Mouse (Mus musculus): ENCODE measurements around the gene Fermt3.
"Not testable (repeated sequence)": the region's sequence is repeated elsewhere in the genome, so short reads cannot be mapped to it uniquely, and the experiment has no call there.

The Fermt3 gene

DNA sequence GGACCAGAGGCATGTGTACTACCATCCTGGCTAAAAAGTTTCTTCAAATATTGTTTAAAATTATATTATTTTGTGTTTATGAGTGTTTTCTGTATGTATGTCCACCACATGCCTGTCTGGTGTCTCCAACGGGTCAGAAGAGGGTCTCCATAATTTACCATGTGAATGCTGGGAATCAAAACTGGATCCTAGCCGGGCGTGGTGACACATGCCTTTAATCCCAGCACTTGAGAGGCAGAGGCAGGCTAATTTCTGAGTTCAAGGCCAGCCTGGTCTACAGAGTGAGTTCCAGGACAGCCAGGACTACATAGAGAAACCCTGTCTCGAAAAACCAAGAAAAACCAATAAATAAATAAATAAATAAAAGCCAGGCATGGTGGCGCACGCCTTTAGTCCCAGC, 28.1 kb downstream of the Fermt3 start:
- not testable (repeated sequence) for DNase-seq (ENCODE audit: low read depth in 2 of 2, low spot score in 2 of 2)

DNA sequence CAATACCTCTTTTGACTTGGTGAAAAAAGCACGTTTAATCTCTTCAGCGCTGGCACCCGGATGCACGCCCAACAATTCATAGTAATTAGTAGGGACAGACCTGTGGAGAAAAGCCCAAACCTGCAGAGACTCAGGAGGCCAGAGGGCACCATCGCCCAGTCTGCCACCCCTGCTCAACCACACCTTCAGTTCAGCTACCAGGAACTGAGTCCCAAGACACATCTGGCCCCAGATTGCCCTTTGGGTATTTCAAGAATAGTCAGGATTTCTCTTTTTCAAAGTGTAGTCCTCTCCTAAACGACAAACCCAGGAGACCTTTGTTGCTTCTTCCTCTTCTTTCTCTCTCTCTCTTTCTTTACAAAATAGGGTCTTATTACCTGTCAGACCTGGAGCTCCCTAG, 28.6 kb downstream of the Fermt3 start:
- no peak for DNase-seq (ENCODE audit: low read depth in 2 of 2, low spot score in 2 of 2)

DNA sequence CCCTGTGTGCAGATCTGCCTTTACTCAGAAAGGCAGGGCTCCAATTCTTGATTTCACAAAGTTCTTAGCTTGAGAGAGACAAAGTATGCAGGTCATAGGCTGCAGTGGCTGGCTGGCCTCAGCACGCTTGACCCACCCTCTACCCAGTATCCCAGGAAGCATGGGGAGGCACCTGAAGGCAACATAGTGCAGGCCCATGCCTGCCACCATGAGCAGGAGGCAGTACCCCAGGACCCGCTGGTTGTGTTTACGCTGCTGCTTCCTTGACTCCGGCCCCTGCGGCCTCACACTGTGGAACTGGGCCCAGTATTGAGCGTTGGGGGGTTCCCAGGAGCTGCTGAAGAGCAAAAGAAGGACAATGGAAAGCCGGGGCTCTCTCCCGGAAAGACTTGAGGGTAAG, 30.0 kb downstream of the Fermt3 start:
- no peak for DNase-seq (ENCODE audit: low read depth in 2 of 2, low spot score in 2 of 2)

DNA sequence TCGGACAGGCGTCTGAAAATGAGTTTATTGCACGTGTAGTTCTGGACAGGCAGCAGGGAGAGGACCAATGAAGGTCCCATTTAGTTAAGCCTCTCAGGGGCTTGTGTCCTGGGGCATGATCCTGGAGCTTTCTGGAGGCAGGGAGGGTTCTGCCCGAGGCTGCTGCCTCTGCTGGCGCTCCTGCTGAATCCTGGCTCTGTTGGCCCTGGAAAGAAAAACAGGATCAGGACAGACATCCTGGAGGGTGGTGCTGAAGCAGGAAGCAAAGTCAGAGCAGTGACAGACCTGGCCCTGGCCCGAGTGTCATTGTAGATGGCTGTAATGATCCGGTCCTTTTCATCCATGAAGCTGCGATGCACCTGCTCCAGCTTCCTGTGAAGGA, 31.4 kb downstream of the Fermt3 start:
- DNase-seq (ENCODE audit: low read depth in 2 of 2, low spot score in 2 of 2): no peak

DNA sequence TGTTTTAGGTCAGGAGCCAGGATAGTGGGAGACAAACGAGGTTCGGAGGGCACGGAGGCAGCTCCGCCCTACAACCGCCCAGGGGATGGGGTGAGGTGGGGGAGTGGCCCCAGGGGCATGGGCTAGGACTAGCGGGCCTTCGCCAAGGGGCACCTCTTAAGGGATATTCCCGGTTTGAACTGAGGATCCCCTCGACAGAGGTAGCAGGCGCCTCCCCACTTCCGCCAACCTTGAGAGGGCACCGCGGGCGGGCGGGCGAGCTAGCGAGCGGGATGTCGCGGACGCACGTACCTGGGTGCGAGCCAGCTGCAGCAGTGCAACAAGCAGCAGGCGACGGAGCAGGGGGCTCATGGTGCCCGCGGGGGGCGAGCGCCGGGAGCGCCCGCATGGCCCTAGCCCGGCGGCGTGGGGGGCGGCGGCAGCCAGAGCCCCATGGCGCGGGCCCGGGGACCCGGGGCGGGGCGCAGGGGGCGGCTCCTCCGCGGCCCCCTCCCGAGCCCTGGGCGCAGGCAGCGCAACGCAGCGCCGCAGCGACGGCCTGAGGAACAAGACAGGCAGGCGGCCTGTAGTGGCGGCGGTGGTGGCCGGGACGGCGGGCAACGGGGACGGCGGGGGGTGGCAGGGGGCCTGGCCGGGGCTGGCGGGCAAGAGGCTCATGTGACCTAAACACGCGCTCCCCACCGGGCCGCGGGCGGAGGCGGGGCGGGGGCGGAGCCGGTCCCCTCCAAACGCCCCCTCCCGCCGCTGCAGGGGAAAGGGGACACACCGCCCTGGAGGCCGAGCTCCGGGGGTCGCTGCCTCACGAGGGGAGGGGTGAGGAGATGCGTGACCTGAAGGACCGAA, 32.0 kb downstream of the Fermt3 start, which contains the start of gene Vegfb:
Vegfb (minus strand) TSS at position 591 of the 843 bp plus-strand sequence.
- peak in 1 of 2 experiments; percentile 44 for DNase-seq (ENCODE audit: low read depth in 2 of 2, low spot score in 2 of 2)

DNA sequence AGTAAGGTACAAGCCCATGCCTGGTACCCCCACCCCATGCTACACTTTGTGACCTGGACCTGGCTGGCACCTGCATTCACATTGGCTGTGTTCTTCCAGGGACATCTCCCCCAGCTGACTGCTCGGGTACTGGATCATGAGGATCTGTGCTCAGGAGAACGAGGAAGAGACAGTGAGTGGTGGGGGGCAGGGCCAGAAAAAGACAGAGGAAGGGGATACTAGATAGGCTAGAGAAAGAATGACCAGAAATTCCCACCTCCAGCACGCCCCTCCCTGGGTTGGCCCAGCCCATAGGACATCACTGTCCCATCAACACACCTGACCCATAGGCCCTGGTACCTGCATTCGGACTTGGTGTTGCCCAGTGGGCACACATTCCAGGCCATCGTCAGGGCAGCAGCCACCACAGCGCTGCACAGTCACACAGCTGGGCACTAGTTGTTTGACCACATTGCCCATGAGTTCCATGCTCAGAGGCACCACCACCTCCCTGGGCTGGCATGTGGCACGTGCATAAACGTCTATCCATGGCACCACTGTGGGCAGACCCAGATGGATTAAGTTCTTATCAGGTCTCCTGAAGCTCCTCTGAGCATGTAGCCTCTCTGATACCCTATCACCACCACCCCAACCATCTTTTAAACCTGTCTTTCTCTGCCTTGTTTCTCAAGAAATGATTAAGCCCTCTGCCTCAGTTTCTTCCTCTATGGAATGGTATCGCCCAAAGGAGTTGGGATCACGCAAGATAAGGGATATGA, 33.1 kb downstream of the Fermt3 start:
- DNase-seq (ENCODE audit: low read depth in 2 of 2, low spot score in 2 of 2): no peak

DNA sequence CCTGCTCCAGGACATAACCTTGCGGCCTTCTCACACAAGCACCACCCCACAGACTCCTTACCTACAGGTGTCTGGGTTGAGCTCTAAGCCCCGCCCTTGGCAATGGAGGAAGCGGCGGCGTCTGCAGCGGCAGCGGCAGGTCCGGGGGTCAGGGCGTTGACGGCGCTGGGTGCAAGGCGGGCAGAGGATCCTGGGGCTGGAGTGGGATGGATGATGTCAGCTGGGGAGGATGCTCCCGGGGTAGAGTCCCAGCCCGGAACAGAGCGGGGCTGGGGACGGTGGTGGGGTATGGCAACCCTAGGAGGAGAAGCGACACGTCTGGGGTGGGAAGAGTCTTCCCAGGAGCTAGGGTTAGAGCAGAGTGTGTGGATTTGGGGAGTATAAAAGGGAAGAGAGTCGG, 34.0 kb downstream of the Fermt3 start:
- no peak for DNase-seq (ENCODE audit: low read depth in 2 of 2, low spot score in 2 of 2)

DNA sequence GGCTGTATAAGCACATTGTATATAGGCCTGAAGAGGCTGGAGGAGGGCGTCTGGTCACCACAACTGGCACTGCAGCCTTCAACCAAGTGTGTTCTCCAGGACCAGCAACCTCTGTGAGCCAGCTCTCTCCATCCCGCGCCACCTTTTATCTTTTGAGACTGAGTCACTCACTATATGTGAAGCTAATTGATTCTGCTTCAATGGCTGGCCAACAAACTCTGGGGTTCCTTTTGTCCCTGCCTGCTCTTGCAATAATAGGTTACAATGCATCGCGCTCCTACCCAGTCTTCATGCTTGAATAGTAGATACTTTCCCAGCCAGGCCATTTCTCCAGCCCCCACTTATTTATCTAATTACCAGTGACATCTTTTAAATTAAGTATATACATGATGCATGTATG, 35.6 kb downstream of the Fermt3 start:
- no peak for DNase-seq (ENCODE audit: low read depth in 2 of 2, low spot score in 2 of 2)

DNA sequence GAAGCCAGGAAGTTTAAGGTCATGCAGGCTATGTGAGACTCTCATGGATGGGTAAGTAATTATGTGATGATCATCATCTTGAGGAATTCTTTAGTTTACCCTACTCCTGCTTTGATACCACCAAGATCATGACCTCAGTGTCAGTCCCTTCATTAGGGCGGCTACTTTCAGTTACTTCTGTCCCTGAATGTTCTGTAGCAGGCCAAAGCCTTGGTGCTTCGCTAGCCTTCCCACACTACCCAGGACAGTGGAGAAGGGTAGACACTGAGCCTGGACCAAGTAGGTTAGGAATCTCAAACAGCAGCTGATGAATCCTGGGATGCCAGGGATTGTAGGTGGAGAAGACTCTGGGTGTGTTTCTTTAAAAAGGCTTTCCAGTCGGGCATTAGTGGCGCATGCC, 37.8 kb downstream of the Fermt3 start:
- DNase-seq (ENCODE audit: low read depth in 2 of 2, low spot score in 2 of 2): no peak

DNA sequence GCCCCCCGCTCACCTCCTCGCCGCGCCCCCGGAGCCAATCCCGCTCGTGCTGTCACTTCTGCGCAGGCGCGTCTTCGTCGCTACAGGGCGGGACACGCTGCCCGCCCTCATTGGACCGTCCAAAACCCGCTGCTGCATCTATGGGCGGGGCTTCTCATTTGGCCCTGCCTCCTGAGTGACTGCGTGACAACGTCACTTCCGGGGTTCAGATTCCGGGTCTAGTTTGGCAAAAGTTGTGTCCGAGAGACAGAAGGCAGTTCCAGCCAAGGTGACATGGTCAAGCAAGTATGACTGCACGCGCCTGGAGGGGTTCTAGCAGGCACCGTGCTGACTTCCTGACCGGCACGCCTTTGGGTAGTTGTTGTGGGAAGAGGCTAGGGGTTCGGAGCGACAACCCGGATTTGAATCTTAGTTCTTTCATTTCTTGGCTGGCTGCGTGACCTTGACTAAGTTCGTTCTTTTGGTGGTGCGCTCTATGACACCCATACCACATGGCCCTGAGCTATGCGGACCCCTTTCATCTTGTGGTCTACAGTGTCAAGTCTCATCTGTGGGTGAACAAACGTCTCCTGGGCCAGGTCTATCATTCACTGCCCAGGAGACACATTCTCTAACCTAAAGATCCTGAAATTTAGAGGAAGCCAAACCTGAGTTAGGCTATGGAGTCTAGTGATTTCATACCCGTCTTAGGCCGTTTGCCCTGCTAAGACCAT, 38.7 kb downstream of the Fermt3 start, which contains the start of gene Fkbp2:
Fkbp2 (minus strand) TSS at position 121 of the 713 bp plus-strand sequence.
- DNase-seq (ENCODE audit: low read depth in 2 of 2, low spot score in 2 of 2): peak; percentile 98

DNA sequence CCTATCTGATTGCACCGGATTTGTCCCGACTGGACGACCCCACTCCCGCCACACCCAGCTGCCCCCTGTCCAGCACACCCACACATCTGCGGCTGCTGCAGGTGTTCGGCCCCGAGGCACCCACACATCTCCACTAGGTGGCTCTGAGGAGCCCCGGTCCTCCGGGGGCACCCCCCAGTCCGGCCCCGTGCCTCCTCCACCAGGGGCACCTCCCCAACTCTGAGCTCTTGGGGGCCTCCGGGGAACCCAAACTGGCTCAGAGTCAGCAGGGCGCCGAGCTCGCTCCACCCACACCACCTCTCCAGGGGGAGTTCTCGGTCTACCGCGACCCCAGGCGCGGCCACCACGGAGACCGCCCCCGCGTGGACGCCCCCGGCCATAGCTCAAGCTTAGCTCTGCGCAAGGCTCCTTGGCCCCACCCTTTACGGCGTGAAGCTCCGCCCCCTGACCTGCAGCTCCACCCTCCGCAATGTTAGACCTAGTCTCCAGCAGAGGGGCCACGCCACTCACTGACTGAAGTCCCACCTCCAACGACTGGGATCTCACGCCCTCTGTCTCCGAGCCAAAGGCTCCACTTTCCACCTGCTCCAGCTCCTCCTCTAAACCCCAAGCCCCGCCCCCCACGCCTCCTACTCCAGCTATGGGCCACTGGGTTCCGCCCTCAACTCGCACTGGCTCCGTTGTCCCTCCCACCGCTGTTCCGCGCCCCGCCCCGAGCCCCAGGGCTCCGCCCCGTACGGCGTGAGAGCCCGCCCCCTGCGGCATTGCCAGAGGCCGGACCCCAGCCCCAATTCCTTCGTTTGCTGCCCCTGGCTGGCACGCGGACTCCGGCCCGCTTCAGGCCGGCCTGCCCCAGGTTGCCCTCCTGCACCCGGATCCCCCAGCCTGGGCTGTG, 39.5 kb downstream of the Fermt3 start:
- DNase-seq (ENCODE audit: low read depth in 2 of 2, low spot score in 2 of 2): peak; percentile 99 to 100

DNA sequence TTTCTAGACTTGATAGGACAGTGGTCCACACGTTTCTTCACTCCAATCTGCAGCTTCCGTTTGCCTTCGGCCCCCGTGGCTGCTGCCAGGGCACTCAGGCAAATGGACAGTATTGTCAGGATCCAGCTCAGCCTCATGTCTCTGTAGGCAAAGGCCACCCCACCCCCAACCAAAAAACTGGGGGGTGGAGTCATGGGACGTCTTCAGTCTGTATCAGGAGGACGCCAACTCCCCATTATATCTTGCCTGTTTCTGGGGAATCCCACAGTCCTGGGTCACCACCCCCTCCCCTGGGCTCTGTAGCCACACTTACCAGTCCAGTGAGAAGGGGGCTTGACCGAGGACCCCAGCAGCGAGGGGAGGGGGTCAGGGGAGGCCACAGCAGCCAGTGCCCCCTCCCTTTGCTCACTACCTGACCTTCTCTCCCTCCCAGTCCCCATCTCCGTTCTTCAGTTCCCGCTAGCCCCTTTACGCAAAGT, 40.2 kb downstream of the Fermt3 start:
- no peak for DNase-seq (ENCODE audit: low read depth in 2 of 2, low spot score in 2 of 2)

DNA sequence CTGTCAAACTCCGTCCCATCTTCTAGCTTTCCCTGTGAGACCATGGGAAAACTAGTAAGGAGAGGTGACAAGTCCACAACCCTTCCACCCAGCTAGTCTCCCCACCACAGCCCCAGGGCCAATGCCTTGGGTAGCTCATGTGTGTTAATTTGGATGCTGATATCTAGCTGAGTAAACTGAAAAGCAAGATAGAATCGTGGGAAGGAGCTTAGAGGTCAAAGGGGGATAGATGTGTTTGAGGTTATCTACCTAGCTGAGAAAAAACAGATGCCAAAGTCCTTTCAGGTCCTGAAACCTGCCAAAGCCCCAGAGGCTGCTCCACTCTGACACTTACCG, 40.7 kb downstream of the Fermt3 start:
- DNase-seq (ENCODE audit: low read depth in 2 of 2, low spot score in 2 of 2): no peak

DNA sequence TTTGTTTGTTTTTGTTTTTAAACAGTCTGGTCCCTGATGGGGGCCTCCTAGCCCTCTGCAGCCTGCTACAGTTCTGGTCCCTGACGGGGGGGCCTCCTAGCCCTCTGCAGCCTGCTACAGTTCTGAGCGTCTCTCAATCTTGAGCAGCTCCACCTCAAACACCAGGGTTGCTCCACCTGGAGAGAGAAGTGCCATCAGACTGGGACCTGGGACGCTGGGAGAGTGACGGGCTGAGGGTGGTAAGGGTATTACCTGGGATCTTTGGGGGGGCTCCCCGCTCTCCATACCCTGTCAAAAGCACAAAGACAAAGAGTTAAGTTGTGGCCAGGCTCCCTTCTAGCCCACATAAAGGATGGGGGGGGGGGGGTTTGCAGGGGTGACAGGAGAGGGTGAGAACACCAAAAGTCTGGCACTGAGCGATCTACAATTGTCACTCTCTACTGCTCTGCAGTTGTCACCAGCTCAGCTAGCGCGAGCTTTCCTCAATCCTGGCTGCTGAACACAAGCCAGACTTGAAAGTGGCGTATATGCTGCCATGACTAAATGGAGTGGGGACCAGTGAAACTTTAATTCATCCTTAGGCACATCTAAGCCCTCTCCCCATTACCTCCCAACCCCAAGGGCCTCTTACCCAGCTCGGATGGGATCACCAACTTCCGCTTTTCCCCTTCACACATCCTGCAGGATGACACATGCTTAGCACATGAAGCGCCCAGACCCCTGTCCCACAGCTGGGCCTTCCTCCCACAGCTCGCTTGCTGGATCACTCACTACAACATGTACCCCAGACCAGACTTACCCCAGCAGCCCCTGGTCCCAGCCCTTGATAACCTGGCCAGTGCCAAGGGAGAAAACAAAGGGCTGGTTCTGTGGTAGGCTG, 41.3 kb downstream of the Fermt3 start:
- DNase-seq (ENCODE audit: low read depth in 2 of 2, low spot score in 2 of 2): no peak

DNA sequence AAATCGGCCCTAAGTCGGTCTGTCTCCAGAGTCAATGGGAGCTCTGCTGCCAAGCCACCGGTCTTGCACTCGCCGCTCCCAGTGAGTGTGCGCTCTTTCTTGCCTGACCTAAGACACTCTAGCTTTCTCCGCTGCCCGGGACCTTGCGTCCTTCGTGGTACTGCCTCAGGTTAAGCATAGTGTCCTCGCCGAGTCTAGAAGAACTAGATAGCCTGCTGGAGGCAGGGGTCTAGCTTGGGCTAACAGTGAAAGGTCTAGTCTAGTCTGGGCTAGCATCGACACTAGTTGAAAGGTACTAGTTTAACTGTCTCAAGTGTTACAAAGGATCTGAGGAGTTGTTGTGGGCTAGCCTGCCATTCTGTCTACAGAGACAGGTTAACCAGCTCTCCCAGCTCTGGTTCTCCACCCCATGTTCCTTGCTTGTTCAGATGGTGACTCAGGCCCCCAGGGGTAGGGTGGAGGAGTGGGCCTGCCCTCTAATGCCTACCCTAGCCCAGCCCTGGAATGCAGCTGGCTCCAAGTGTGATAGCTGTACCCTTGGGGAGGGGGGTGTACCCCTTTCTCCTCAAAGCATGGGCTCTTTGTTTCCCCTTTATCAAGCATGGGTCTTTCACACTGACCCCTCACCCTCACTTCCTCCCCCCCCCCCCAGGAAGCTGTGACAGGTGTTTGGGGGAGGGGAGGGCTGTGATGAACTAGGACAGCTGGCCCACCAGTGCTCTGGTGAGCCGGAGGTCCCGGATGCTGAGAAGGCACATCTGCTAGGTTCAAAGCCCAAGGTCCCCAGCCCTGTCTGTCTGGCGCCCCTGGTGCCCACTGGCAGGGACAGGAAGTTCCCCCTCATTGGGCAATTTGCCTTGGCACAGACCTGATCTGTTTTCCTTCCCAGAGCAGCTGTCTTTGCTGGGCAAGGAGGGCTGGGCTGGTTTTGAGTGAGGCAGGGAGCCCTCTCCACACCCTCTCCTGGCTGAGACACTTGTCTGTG, 43.4 kb downstream of the Fermt3 start, which contains the start of gene Plcb3:
Plcb3 (minus strand) TSS at position 934 of the 985 bp plus-strand sequence.
- peak; percentile 54 to 55 for DNase-seq (ENCODE audit: low read depth in 2 of 2, low spot score in 2 of 2)

DNA sequence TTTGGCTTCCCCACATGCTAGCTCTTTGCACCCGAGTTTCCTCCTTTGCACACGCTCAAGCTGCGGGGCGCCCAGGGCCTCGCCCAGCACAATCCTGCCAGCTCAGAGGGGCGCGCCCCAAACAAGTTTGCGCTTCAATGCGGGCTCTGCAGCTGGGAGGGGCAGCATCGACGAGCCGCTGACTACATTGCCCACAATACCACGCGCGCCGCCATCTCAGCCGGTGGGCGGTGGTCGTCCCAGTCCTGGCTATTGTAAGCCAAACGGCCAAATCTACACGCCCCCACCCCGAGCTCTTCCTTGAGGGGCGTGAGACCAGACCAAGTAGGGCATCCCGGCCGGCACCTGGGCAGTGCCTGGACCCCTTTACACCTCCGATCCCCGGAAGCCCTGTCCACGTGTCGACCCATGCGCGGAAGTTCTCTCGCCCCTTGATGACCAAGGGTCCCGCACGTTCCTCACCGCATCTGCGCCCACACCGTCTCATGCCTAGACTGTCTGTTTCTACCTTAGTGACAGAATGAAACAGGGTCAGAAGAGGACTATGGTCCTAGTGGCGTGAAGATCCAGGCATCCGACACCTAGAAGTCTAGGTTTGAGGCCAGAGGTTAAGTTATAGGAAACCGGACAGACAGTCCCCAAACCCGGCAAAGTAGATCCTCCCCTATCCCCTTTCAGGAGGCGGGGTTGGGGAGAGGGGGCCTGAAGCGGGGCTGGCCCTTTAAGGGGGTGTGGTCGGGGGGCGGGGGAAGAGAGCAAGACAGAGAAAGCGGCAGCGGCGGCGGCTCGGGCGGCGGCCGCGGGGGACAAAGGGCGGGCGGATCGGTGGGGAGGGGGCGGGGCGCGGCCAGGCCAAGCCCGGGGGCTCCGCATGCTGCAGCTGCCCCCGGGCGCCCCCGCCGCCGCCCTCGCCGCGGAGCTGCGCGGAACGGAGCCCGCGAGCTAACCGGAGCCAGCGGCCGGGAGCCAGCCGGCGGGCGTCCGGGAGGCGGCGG, 44.8 kb downstream of the Fermt3 start, which contains the start of gene Ppp1r14b:
Ppp1r14b (plus strand) TSS at position 758 of the 995 bp plus-strand sequence.
- peak; percentile 62 to 73 for DNase-seq (ENCODE audit: low read depth in 2 of 2, low spot score in 2 of 2)
